Mouse (Mus musculus) frontal cortex, adult 2 months (tissue): ENCODE results near the gene Clptm1l. TPM values are rescaled to one million over a fixed set of nuclear protein-coding genes. Genes with fewer than 3 reads are reported as not detected.

Source experiments
- DNase-seq, 2 experiments: peaks; one replicate each; pipeline ENCODE4 v3.0.0; 2022; ENCODE audit warnings: low spot score in 1 of 2; ENCODE audit errors: extremely low spot score in 1 of 2
- polyA plus RNA-seq: library from polyadenylated mRNA; depleted of rRNA; stranded (reverse); fragments of >200 nt; gene quantifications from 2 replicates; pipeline ENCODE4 v1.2.3, GENCODE M21; 2012; rRNA removed

Clptm1l gene
- 128 and 135 TPM in 2 replicates for polyA plus RNA-seq

- peak; percentile 93 to 99 for DNase-seq
These were observed at the start of gene Clptm1l for GRCm38 (mm10) chr13:73603522-73604155. Clptm1l (plus strand) TSS chr13:73604006.

- DNase-seq, result no peak
These were observed 39.6 kb upstream of the Clptm1l start for GRCm38 (mm10) chr13:73564201-73564600.

GRCm38 (mm10) chr13:73575051-73575450, 28.8 kb upstream of the Clptm1l start:
- DNase-seq, result no peak

GRCm38 (mm10) chr13:73577277-73577676, 26.5 kb upstream of the Clptm1l start:
- no peak for DNase-seq

GRCm38 (mm10) chr13:73591488-73591887, 12.3 kb upstream of the Clptm1l start:
- no peak for DNase-seq

GRCm38 (mm10) chr13:73592546-73592945, 11.3 kb upstream of the Clptm1l start:
- no peak for DNase-seq

- no peak for DNase-seq
These were observed 7.5 kb upstream of the Clptm1l start for GRCm38 (mm10) chr13:73596276-73596675.

GRCm38 (mm10) chr13:73600217-73600616, 3.6 kb upstream of the Clptm1l start:
- DNase-seq, result no peak

GRCm38 (mm10) chr13:73603046-73603445, 760 bp upstream of the Clptm1l start:
- DNase-seq, result no peak

- no peak for DNase-seq
These were observed 551 bp downstream of the Clptm1l start for GRCm38 (mm10) chr13:73604156-73604957.

GRCm38 (mm10) chr13:73618406-73618805, 14.6 kb downstream of the Clptm1l start:
- DNase-seq, result no peak

GRCm38 (mm10) chr13:73620637-73621036, 16.8 kb downstream of the Clptm1l start:
- peak in 1 of 2 experiments; percentile 22 for DNase-seq

GRCm38 (mm10) chr13:73626410-73626744, 22.6 kb downstream of the Clptm1l start:
- no peak for DNase-seq

- DNase-seq, result peak in 1 of 2 experiments; percentile 53
These were observed 23.1 kb downstream of the Clptm1l start, which contains the start of gene Tert for GRCm38 (mm10) chr13:73626745-73627549. Tert (plus strand) TSS chr13:73626911.

GRCm38 (mm10) chr13:73628586-73629113, 24.8 kb downstream of the Clptm1l start:
- DNase-seq, result no peak

GRCm38 (mm10) chr13:73631837-73632236, 28.0 kb downstream of the Clptm1l start:
- no peak for DNase-seq

- DNase-seq, result no peak
These were observed 34.0 kb downstream of the Clptm1l start for GRCm38 (mm10) chr13:73637826-73638225.

- no peak for DNase-seq
These were observed 37.5 kb downstream of the Clptm1l start for GRCm38 (mm10) chr13:73641296-73641695.

- peak; percentile 29 to 75 for DNase-seq
These were observed 42.7 kb downstream of the Clptm1l start for GRCm38 (mm10) chr13:73646397-73647087.

- no peak for DNase-seq
These were observed 49.5 kb downstream of the Clptm1l start for GRCm38 (mm10) chr13:73653266-73653665.
